Mouse (Mus musculus) megakaryocyte, embryonic 14.5 days (primary cell): ENCODE results near the gene Birc3.

Experiments
- FLI1 ChIP-seq: IDR thresholded peaks from 2 replicates; pipeline ENCODE4 v1.6.1; 2012; ENCODE audit warnings: low read length, inconsistent platforms, mixed read lengths
- GATA1 ChIP-seq: IDR thresholded peaks from 3 replicates; pipeline ENCODE4 v1.6.1; 2012; ENCODE audit warnings: mixed read lengths, low read length, inconsistent platforms, borderline replicate concordance

DNA sequence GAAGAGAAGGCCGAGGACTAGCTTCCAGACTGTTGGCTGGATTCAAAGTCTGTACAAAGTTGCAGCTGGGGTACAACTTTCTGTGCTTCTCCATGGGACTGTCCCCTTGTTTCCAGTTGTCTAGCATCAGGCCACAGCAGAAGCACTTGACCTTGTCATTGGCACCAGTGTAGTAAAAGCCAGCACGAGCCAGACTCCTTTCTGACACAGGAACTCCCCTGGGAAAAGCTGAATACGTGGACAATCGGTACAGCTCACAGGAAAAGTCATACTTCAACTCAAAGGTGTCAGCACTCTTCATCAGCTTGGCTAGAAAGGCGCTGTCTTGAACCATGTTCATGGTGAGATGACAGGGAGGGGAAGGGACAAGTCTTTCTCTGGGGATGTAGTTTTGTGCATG, 12.0 kb downstream of the Birc3 start:
- TF ChIP-seq GATA1 (no peak), FLI1 (no peak)
